Mouse (Mus musculus): Measurements from ENCODE around the gene Ttyh1. TPM values are rescaled to one million over a fixed set of nuclear protein-coding genes. Genes with fewer than 3 reads are reported as not detected.

Gene Ttyh1
- polyA plus RNA-seq, 1 experiment: 3.0 TPM

GRCm38 (mm10) chr7:4087896-4088480 is 31.2 kb upstream of the Ttyh1 start:
- 76% methylated on average over 6 of the region's 6 CpGs for WGBS
- TF ChIP-seq POLR2A (IDR thresholded peaks at IDR 0.05; ENCODE audit: borderline replicate concordance, extremely low read depth, low read depth, low read length) (no peak), CTCF (IDR thresholded peaks at IDR 0.05; ENCODE audit: insufficient read depth, low read length) (no peak)
- no peak for DNase-seq
- H3K4me1 ChIP-seq (ENCODE audit: control insufficient read depth, insufficient read depth, low read length): peaks cover 5% of the 10 kb centered on the region
- no peak overlapping the region for H3K4me3 ChIP-seq (replicated peaks; ENCODE audit: extremely low read depth, low read depth, low read length)

DNA sequence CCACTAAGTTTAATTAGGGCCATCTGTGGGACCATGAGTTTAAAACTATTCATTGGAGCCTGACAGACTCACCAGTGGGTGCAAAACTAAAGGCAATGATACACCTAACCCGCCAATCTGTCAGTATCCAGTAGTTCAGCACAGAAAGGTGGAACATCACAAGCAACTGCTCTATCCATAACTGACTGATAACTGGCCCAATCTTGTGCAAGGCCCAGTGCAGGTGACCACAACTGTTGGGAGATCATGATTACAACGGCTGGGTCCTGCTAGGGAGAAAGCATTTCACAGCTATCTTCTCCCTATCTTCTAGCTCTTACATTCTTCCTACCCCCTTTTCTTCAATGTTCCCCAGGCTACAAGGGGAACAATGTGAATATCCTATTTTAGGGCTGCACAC is 30.5 kb upstream of the Ttyh1 start:
- H3K4me1 ChIP-seq (ENCODE audit: control insufficient read depth, insufficient read depth, low read length): no peaks in the 10 kb centered on the region
- 69% methylated on average over 2 of the region's 2 CpGs for WGBS
- TF ChIP-seq POLR2A (IDR thresholded peaks at IDR 0.05; ENCODE audit: borderline replicate concordance, extremely low read depth, low read depth, low read length) (no peak), CTCF (IDR thresholded peaks at IDR 0.05; ENCODE audit: insufficient read depth, low read length) (no peak)
- no peak for DNase-seq
- H3K4me3 ChIP-seq (replicated peaks; ENCODE audit: extremely low read depth, low read depth, low read length): no peak overlapping the region

- H3K4me1 ChIP-seq (ENCODE audit: control insufficient read depth, insufficient read depth, low read length): no peaks in the 10 kb centered on the region
- TF ChIP-seq POLR2A (IDR thresholded peaks at IDR 0.05; ENCODE audit: borderline replicate concordance, extremely low read depth, low read depth, low read length) (no peak), CTCF (IDR thresholded peaks at IDR 0.05; ENCODE audit: insufficient read depth, low read length) (no peak)
- 49% methylated on average over 8 of the region's 8 CpGs for WGBS
- no peak for DNase-seq
- H3K4me3 ChIP-seq (replicated peaks; ENCODE audit: extremely low read depth, low read depth, low read length): no peak overlapping the region
Observed at GRCm38 (mm10) chr7:4091170-4091569, 28.0 kb upstream of the Ttyh1 start.

DNA sequence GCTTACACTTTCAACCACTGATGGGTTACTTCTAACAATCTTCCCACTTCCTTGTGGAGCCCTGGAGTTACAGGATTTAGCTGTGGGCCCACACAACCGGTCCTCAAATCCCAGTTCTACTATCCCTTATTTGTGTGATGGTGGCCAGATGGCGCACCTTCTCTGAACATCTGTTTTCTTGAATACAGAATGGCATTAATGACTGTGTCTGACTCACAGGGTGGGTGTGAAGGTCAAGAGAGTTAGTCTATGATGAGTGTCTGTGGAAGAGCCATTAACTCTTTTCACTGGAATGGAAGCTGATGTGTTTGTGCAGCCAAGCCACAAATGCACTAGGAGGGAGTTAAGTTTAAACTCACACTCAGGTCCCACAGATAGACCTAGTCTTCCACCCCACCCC is 20.9 kb upstream of the Ttyh1 start:
- Histone ChIP-seq H3K4me1 (ENCODE audit: control insufficient read depth, insufficient read depth, low read length) (no peaks in the 10 kb centered on the region), H3K4me3 (replicated peaks; ENCODE audit: extremely low read depth, low read depth, low read length) (no peak overlapping the region)
- no peak for TF ChIP-seq POLR2A (IDR thresholded peaks at IDR 0.05; ENCODE audit: borderline replicate concordance, extremely low read depth, low read depth, low read length)
- no peak for TF ChIP-seq CTCF (IDR thresholded peaks at IDR 0.05; ENCODE audit: insufficient read depth, low read length)
- no peak for DNase-seq
- 70% methylated on average over 2 of the region's 2 CpGs for WGBS

DNA sequence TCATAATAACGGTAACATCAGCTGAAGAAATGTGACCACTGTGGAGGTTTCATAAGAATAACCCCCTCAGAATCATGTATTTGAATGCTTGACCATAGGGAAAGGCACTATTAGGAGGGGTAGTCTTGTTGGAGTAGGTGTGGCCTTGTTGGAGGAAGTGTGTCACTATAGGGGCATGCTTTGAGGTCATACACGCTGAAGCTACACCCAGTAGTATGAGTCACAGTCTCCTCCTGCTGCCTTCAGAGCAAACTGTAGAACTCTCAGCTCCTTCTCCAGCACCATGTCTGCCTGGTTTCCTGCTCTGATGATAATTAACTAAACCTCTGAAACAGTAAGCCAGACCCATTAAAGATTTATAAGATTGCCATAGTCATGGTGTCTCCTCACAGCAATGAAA is 20.4 kb upstream of the Ttyh1 start:
- WGBS: 47% methylated on average over 2 of the region's 2 CpGs
- Histone ChIP-seq H3K4me1 (ENCODE audit: control insufficient read depth, insufficient read depth, low read length) (no peaks in the 10 kb centered on the region), H3K4me3 (replicated peaks; ENCODE audit: extremely low read depth, low read depth, low read length) (no peak overlapping the region)
- DNase-seq: no peak
- no peak for TF ChIP-seq POLR2A (IDR thresholded peaks at IDR 0.05; ENCODE audit: borderline replicate concordance, extremely low read depth, low read depth, low read length)
- no peak for TF ChIP-seq CTCF (IDR thresholded peaks at IDR 0.05; ENCODE audit: insufficient read depth, low read length)

GRCm38 (mm10) chr7:4101144-4101543 is 18.1 kb upstream of the Ttyh1 start:
- WGBS: 84% methylated on average over 5 of the region's 5 CpGs

DNA sequence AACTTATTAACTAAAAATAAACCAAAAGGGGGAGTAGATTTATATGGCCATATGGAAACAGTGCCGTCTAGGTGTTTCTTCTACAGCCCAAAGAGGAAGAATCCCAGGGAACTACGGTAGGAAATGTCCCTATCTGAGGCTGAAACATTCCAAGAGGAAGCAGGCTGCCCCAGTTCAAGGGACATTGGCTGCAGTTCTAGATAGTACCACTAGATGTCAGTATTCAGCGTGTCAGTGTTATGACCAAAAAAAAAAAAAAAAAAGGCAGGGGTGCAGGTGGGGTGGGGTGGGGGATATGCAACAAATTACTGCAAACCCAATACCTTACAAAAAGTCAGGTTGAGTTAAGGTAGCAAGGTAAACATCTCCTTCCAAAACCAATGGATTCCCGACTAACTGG is 15.8 kb upstream of the Ttyh1 start:
- TF ChIP-seq POLR2A (IDR thresholded peaks at IDR 0.05; ENCODE audit: borderline replicate concordance, extremely low read depth, low read depth, low read length) (no peak), CTCF (IDR thresholded peaks at IDR 0.05; ENCODE audit: insufficient read depth, low read length) (peak; percentile 20)
- Histone ChIP-seq H3K4me1 (ENCODE audit: control insufficient read depth, insufficient read depth, low read length) (no peaks in the 10 kb centered on the region), H3K4me3 (replicated peaks; ENCODE audit: extremely low read depth, low read depth, low read length) (no peak overlapping the region)
- WGBS: 11% methylated on average over 4 of the region's 4 CpGs
- DNase-seq: no peak

More at GRCm38 (mm10) chr7:4101144-4101543, 18.1 kb upstream of the Ttyh1 start:
- no peak for TF ChIP-seq POLR2A (IDR thresholded peaks at IDR 0.05; ENCODE audit: borderline replicate concordance, extremely low read depth, low read depth, low read length)
- Histone ChIP-seq H3K4me3 (replicated peaks; ENCODE audit: extremely low read depth, low read depth, low read length) (no peak overlapping the region), H3K4me1 (ENCODE audit: control insufficient read depth, insufficient read depth, low read length) (no peaks in the 10 kb centered on the region)
- DNase-seq: no peak

DNA sequence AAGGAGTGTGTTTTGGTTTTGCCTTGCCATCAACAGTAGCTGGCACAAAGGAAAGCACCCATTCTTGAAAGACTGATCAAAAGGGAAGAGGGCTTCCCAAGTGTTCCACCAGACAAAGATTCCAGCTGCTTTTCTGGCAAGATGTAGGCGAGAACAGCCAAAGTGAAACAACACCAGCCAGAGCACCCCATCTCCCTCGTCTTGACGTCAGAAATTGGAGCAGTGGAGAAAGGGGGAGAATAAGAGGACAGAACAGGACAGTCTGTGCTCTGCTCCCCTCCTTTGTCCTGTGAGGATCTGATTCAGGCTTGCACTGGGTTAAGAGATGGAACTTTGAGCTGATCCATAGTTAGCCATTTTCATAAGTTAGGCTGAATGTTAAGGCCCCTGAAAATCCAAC is 7.4 kb upstream of the Ttyh1 start:
- no peak for DNase-seq
- WGBS: 46% methylated on average over 3 of the region's 3 CpGs
- Histone ChIP-seq H3K4me1 (ENCODE audit: control insufficient read depth, insufficient read depth, low read length) (no peaks in the 10 kb centered on the region), H3K4me3 (replicated peaks; ENCODE audit: extremely low read depth, low read depth, low read length) (no peak overlapping the region)
- TF ChIP-seq POLR2A (IDR thresholded peaks at IDR 0.05; ENCODE audit: borderline replicate concordance, extremely low read depth, low read depth, low read length) (no peak), CTCF (IDR thresholded peaks at IDR 0.05; ENCODE audit: insufficient read depth, low read length) (no peak)

GRCm38 (mm10) chr7:4117050-4117814 is 2.0 kb upstream of the Ttyh1 start:
- H3K4me3 ChIP-seq (replicated peaks; ENCODE audit: extremely low read depth, low read depth, low read length): no peak overlapping the region
- TF ChIP-seq POLR2A (IDR thresholded peaks at IDR 0.05; ENCODE audit: borderline replicate concordance, extremely low read depth, low read depth, low read length) (no peak), CTCF (IDR thresholded peaks at IDR 0.05; ENCODE audit: insufficient read depth, low read length) (no peak)
- 69% methylated on average over 8 of the region's 8 CpGs for WGBS
- H3K4me1 ChIP-seq (ENCODE audit: control insufficient read depth, insufficient read depth, low read length): no peaks in the 10 kb centered on the region; the same call in 1 of the 2 replicates
- DNase-seq: no peak
